Mouse (Mus musculus): Measurements from ENCODE around the gene Zfp334. TPM values are rescaled to one million over a fixed set of nuclear protein-coding genes. Genes with fewer than 3 reads are reported as not detected.

Gene Zfp334
- polyA plus RNA-seq (2014; fragmentation: Illumina TruSeq; extraction: RNeasy Lipid Tissue Mini Kit (QIAGEN cat#74804); ENCODE audit: low read depth, low replicate concordance), result 1.4 TPM

DNA sequence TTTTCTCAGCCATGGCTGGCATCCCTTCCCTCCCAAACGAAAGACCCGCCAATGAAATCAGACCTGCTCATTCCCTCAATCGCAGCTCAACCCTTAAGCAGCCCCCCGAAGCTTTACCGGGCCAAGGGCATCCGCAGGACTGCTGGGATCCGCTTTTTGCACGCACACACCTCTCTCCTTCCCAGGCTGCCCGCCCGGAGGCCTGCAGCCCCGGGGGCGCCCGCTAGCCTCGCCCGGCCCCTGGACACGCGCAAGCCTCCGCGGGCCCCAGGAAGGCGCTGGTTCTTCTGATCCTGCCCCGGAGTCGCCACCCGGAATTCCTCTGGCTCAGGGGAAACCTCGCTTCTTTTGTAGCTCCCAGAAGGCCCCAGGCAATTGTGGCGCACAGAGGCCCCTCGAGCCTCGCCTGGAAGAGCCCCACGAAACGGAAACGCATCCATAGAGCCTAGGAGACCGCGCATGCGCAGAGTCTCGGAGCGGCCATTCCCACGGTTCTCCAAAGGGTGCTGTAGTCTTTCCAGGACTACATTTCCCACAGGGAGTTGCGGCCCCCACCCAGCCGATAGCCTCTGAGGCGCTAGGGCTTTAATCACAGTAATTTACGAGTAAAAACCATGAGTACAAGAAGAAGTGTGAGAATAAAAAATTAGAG is at the start of gene Zfp334:
Gene Zfp334, minus strand, starts transcription at position 416 of the 652 bp plus-strand sequence.

GRCm38 (mm10) chr2:165368496-165368895 is 19.6 kb downstream of the Zfp334 start, which contains the start of gene Zfp663:
Gene Zfp663, minus strand, starts transcription at chr2:165368729.

DNA sequence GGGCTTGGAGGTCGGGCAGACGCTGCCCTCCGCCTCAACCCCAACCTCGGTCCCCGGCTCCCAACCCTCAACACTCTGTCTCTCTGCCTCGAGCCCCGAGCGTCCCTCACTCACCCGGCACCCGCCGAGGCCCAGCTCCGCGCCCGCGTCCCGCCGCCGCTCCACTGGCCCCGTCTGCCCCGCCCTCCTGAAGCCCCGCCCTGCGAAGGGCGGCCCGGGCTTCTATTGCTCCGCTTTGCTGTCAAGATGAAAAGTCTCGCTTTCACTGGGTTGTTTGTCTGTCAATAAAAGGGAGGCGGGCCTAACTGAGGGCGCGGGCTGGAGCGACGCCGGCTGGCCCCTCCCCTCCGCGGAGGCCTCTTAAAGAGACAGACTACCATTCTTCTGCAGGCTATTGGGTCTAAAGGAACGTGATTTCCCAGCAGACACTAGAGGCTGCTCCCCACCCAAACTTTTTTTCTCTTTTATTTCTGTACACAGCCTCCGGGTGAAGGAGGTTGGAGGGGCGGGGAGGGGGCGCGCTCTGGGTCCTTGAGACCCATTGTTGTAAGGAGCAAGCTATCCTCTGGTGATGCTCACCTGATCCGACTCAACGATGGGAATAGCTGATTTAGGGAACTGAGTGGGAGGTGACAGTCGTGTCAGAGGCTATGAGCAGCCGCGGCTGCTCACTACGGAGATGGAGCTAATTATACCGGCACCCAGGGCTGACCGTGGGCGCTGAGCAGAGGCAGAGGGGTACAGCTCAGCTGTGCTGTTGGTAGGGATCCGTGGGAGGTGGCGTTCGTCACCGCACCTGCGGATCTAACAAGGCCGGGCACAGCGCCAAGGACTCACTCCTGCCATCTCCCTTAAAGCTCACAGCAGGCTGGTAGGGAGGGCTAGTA is 61.5 kb downstream of the Zfp334 start, which contains the start of gene Elmo2:
Gene Elmo2, minus strand, starts transcription at position 176 of the 887 bp plus-strand sequence.

Other genes with a start within 250 kb of the Zfp334 start
- not detected for gene Cdh22, start 153.4 kb downstream of the Zfp334 start, polyA plus RNA-seq (2014; fragmentation: Illumina TruSeq; extraction: RNeasy Lipid Tissue Mini Kit (QIAGEN cat#74804); ENCODE audit: low read depth, low replicate concordance)
- 2.9 TPM for gene Slc35c2, start 100.4 kb downstream of the Zfp334 start, polyA plus RNA-seq (2014; fragmentation: Illumina TruSeq; extraction: RNeasy Lipid Tissue Mini Kit (QIAGEN cat#74804); ENCODE audit: low read depth, low replicate concordance)
- 6.0 TPM for gene Elmo2, start 61.8 kb downstream of the Zfp334 start, polyA plus RNA-seq (2014; fragmentation: Illumina TruSeq; extraction: RNeasy Lipid Tissue Mini Kit (QIAGEN cat#74804); ENCODE audit: low read depth, low replicate concordance)
- not detected for gene Zfp663, start 19.5 kb downstream of the Zfp334 start, polyA plus RNA-seq (2014; fragmentation: Illumina TruSeq; extraction: RNeasy Lipid Tissue Mini Kit (QIAGEN cat#74804); ENCODE audit: low read depth, low replicate concordance)
- gene Ocstamp, start 12.1 kb upstream of the Zfp334 start, polyA plus RNA-seq (2014; fragmentation: Illumina TruSeq; extraction: RNeasy Lipid Tissue Mini Kit (QIAGEN cat#74804); ENCODE audit: low read depth, low replicate concordance), result not detected
- 25.1 TPM for gene Slc13a3, start 85.0 kb upstream of the Zfp334 start, polyA plus RNA-seq (2014; fragmentation: Illumina TruSeq; extraction: RNeasy Lipid Tissue Mini Kit (QIAGEN cat#74804); ENCODE audit: low read depth, low replicate concordance)
- gene Trp53rka, start 105.1 kb upstream of the Zfp334 start, polyA plus RNA-seq (2014; fragmentation: Illumina TruSeq; extraction: RNeasy Lipid Tissue Mini Kit (QIAGEN cat#74804); ENCODE audit: low read depth, low replicate concordance), result 2.5 TPM
- 0.32 TPM for gene Slc2a10, start 115.5 kb upstream of the Zfp334 start, polyA plus RNA-seq (2014; fragmentation: Illumina TruSeq; extraction: RNeasy Lipid Tissue Mini Kit (QIAGEN cat#74804); ENCODE audit: low read depth, low replicate concordance)
- 0.24 TPM for gene Eya2, start 206.8 kb upstream of the Zfp334 start, polyA plus RNA-seq (2014; fragmentation: Illumina TruSeq; extraction: RNeasy Lipid Tissue Mini Kit (QIAGEN cat#74804); ENCODE audit: low read depth, low replicate concordance)